Mouse (Mus musculus): Measurements from ENCODE around the gene Hist1h4j.
A peak's percentile ranks its signal among the peaks of the same experiment; 100 is the strongest.
"Not testable (repeated sequence)": the region's sequence is repeated elsewhere in the genome, so short reads cannot be mapped to it uniquely, and the experiment has no call there.

The Hist1h4j gene

DNA sequence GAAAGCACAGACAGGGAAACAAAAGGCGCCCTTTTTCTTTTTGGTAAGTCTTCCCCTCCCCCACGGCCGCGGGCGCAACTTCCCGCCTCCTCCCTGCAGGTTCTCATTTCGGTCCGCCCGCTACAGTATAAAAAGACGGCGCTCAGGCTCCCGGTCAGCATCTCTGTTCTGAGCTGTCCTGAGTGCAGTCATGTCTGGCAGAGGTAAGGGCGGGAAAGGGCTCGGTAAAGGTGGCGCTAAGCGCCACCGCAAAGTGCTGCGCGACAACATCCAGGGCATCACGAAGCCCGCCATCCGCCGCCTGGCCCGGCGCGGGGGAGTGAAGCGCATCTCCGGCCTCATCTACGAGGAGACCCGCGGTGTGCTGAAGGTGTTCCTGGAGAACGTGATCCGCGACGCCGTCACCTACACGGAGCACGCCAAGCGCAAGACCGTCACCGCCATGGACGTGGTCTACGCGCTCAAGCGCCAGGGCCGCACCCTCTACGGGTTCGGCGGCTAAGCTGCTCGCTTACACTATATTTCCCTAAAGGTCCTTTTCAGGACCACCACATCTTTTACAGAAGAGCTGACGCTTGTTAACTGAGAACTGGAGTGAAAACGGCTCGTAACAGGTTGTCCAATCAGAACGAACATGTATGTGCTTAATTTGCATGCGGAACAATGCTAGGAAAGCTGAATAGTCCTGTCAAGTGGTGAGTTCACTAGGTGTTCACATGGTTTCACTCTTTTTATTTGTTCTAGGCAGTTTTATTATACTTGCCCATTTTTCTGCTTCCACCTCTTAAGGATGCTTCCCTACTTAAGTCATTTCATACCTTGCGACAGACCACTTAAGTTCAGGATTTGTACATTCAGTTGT, at the start of gene Hist1h4j:
Hist1h4j (plus strand) TSS at position 159 of the 862 bp plus-strand sequence.
- ATAC-seq (ENCODE audit: low TSS enrichment): peak; percentile 92

DNA sequence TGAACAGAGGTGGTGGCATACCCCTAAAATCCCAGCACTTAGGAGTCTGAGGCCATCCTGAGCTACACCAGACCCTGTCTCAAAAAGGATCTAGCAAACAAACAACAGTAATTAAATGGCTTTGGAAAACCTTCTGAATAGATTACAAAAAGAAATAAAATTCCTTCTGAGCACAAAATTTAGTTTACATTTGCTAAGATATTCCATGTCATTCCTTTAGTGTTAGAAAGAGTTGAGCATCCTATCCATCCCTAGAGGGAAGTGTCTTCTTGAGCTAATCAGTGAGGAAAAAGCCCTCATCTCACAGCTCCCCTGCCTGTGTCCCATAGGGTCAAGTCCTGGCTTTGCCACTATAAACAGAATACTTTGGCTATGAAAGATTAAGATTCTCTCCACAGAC, 37.1 kb upstream of the Hist1h4j start, which contains the start of gene Olfr1359:
Olfr1359 (plus strand) TSS at position 301 of the 400 bp plus-strand sequence.
- ATAC-seq (ENCODE audit: low TSS enrichment): no peak

DNA sequence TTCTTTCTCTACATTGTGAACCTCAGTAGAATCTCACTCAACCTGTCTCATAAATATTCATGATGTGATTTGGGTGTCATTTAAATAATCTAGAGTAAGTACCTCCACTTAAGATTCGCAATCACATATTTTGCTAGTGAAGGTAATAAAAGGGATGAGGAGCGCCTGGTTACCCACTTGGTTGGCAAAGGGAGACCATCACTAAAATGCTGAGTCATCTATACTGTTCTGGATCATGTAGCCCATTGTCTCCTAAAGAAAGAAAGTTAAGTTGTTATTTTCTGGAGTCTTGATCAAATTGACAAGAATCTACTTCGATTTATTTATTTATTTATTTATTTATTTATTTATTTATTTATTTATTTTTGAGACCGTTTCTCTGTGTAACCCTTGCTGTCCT, 28.2 kb upstream of the Hist1h4j start:
- ATAC-seq (ENCODE audit: low TSS enrichment): no peak

DNA sequence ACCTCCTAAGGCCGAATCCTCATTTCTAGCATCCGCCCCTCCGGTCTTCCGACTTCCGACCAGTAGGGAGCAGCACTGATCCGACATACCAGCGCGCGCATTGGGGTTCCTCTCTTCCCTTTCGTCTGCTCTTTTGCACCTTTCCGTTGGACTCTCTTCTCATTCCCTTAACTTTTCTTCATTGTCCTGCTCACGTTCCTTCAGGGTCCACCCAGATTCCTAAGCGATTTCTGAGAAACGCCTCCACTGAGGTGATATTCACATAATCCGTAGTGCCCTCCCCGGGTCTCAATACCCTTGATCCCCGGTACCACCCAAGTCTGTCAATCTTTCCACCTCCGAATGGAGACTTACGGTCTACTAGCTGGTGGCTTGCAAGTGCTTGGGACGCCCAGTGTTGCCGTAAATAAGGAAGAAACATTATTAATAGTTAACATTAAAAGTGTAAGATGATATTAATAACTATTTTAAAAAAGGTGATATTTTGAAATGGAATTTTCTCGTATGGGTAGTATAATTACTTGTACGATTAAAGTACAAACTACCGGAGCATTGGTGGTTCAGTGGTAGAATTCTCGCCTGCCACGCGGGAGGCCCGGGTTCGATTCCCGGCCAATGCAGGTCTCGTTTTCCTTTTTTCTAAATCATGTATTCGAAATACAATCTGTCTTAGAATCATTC, 24.7 kb upstream of the Hist1h4j start:
- peak; percentile 90 for ATAC-seq (ENCODE audit: low TSS enrichment)

DNA sequence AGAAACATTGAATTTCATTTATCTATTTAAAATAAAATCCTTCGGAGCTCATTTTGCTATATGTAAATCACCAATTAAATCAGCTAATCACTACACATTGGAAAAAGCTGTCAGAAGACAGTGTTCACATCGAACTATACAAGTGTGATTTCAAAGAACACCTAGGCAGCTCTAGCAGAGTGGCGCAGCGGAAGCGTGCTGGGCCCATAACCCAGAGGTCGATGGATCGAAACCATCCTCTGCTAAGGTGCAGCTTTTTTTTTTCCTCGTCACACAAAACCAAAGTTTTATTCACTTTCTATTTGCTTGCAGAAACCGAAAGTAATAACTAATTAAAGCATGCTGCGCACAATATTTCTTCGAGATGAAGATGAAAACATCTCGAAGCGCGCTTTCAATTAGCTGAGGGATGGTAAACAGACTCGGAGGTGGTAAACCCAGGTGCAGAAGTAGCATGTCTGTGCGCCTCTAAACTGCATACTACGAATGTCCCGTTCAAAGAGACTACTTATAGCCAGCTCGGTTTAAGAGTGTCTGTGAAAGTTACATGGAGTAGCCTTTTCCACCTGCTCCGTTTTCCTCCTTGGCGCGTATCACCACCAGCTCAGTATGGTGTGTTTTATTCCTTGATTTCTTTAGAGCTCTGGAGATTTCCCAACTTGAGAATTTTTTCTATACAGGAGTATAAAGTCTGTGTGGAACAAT, 23.9 kb upstream of the Hist1h4j start:
- ATAC-seq (ENCODE audit: low TSS enrichment): peak; percentile 42

DNA sequence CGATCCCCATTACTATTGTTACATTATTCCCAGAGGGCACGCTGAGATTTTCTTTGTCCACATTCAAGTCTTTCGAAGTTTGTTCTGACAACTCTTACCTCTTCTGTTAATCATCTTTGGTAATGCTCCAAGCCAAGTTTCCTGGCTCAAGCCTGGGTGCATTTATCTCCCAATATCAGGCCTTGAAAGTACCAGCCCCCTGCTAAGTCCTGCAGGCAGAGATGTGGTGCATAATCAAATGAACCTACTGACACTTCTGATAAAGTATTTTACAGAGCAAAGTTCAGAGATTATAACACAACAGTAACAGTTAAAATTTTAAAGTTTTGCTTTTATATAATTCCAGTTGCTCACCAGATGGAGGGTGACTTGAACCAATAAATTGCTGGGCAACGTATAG, 23.2 kb upstream of the Hist1h4j start:
- ATAC-seq (ENCODE audit: low TSS enrichment): no peak

DNA sequence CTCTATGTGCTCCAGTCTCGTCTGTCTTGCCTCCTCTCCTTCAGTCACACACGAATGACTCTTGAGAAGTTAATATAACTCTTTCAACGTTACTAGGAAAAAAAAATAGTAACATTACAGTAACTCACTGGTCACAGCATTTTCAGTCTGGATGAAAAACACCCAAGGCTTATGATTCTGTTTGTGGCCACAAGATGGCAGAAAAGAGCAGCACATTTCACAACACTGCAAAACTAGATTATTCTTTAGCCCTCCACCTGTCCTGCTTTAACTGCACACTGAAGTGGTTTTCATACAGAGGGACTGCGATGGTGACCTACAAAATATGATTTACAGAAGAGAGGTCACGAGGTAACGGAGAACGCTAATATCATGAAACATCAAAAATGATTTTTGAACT, 20.1 kb upstream of the Hist1h4j start:
- peak; percentile 35 for ATAC-seq (ENCODE audit: low TSS enrichment)

DNA sequence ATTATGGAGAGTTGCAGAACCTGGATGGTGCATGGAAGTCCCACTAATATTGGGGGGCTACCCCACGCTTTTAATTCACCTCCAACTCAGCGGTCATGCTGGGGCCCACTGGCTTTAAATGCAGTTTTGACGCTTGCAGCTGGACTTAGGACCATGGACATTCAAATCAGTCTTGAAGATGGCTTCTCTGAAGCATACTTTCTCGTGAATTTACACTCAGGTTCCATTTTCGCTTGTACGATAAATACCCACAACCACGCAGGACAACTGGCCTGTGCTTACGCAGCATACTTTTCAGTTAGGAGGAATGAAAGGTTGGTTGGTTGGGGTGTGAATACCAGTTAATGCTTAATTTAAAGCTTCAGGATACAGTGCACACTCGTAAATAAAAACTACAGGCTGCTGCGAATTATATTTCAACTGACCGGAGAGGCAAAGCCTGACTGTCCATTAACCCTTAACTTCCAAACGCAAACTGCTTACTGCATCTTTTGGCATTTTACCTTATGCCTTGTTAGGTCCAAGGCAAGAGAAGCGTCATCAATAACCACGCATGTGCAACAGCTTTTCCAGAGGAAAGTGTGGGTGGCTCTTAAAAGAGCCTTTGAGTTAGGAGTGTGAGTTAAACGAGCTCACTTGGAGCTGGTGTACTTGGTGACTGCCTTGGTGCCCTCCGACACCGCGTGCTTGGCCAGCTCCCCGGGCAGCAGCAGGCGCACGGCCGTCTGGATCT, 19.6 kb upstream of the Hist1h4j start:
- peak; percentile 27; the same call in 1 of the 2 replicates for ATAC-seq (ENCODE audit: low TSS enrichment)

DNA sequence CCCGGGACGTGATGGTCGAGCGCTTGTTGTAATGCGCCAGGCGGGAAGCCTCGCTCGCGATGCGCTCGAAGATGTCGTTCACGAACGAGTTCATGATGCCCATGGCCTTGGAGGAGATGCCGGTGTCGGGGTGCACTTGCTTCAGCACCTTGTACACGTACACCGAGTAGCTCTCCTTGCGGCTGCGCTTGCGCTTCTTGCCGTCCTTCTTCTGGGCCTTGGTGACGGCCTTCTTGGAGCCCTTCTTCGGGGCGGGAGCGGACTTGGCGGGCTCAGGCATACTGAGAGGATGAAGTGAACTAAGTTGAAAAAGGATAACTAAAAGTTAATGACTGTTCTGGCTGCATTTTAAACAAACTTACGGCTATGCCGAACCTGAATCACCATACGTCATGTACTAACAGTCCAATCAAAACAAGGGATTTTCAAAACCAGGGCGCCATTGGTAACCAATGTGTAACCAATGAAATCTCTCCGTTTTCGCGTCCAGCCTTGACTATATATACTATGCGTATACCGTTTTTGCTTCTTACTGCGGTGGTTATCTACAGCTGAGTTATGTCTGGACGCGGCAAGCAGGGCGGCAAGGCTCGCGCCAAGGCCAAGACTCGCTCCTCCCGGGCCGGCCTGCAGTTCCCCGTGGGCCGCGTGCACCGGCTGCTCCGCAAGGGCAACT, 18.9 kb upstream of the Hist1h4j start, which contains the start of the genes Hist1h2bl and Hist1h2ai:
Hist1h2bl (minus strand) TSS at position 280 of the 676 bp plus-strand sequence.
Hist1h2ai (plus strand) TSS at position 559 of the 676 bp plus-strand sequence.
- ATAC-seq (ENCODE audit: low TSS enrichment): peak; percentile 96

DNA sequence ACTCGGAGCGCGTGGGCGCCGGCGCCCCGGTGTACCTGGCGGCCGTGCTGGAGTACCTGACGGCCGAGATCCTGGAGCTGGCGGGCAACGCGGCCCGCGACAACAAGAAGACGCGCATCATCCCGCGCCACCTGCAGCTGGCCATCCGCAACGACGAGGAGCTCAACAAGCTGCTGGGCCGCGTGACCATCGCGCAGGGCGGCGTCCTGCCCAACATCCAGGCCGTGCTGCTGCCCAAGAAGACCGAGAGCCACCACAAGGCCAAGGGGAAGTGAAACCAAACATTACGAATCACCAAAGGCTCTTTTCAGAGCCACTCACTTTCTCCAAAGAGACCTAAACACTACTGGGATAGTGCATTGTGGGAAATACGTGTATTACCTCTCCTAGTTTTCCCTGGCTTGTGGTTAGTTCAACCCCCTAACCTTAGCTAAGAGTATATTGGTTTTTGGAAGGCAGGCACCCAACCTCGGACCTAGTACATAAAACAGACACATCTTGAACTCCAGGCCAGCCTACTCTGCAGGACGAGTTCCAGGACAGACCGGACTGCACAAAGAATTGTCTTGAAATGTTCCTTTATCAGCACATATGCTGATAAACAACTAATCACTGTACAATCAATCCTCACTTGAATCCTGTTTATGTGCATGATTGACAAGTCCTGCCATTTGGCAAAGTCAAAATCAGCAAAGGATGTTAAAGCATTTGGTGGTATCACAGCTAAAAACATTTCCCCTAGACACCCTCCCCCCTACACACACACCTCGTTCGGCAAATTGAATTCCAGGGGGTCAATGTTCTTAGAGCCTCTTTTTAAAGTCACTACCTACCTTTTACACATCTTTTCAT, 18.1 kb upstream of the Hist1h4j start:
- ATAC-seq (ENCODE audit: low TSS enrichment): peak; percentile 35

DNA sequence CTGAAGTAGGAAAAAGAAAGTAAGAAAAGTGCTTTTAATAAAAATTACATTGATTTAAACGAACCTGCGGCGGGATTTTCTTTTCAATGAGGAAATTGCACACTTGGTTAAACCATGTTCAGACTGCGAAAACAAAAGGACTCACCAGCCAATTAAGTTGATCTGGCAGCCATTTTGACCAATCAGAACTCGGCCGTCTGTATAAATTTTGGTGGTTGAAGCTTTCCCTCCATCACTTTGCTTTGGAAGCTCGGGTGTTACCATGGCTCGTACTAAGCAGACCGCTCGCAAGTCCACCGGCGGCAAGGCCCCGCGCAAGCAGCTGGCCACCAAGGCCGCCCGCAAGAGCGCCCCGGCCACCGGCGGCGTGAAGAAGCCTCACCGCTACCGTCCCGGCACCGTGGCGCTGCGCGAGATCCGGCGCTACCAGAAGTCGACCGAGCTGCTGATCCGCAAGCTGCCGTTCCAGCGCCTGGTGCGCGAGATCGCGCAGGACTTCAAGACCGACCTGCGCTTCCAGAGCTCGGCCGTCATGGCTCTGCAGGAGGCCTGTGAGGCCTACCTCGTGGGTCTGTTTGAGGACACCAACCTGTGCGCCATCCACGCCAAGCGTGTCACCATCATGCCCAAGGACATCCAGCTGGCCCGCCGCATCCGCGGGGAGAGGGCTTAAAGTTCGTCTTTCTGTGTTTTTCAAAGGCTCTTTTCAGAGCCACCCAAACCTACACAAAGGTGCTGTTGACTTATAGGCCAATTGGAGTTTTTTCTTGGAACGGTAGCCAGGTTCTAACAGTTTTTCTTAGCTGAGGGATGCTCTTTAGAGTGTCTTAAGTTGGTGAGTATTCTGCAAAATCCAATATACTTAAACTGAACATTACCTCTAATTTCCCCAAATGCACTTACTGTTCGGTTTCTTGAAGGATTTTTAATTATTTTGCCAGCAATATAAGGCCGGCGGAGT, 17.2 kb upstream of the Hist1h4j start, which contains the start of gene Hist1h3h:
Hist1h3h (plus strand) TSS at position 263 of the 961 bp plus-strand sequence.
- ATAC-seq (ENCODE audit: low TSS enrichment): peak; percentile 66

DNA sequence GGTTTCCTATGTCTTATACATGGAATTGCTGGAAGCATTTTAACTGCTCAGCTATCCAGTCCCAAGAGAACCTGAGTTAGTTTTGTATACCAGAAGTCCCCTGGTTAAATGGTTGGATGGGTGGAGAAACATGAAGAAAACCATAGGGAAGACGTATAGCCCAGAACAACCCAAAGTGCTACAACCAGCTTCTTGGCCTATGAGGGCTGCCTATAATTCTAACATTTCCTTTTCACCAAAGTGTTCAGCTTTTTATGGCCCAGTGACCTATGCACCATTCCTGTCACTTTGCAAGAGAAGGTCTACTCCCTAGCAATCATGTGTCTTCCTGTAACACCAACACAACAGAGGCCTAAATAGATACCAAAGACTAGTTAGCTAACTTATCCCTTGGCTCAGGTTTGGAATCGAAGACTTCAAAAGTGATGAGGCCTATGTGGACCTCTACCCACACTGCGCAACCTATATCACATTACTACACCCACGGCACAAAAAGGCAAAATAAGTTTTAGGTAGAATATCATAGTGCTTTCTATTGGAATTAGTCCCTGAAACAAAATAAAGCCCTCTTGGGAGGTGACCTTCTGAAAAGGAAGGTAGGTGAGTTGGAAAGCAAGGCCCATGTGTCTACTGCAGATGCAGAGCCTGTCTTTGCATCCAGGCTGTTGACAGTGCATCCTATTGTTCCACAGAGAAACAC, 16.3 kb upstream of the Hist1h4j start:
- ATAC-seq (ENCODE audit: low TSS enrichment): no peak

DNA sequence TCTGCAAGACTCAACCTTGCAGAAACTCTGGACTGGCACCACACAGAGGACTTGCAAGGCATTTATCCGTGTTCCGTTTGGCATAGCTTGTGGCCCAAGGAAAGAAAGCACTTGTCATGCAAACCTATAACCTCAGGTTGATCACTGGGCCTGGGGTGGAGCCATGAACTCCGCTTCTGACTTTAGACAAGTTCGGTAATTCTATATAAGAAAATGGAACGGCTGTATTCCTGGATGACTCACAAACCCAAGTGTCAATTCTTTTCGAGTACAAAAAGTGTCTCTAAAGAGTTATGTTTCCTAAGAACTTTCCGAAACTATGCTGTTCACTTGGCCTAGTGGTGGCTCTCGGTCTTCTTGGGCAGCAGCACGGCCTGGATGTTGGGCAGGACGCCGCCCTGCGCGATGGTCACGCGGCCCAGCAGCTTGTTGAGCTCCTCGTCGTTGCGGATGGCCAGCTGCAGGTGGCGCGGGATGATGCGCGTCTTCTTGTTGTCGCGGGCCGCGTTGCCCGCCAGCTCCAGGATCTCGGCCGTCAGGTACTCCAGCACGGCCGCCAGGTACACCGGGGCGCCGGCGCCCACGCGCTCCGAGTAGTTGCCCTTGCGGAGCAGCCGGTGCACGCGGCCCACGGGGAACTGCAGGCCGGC, 13.6 kb upstream of the Hist1h4j start:
- ATAC-seq (ENCODE audit: low TSS enrichment): not testable (repeated sequence)

DNA sequence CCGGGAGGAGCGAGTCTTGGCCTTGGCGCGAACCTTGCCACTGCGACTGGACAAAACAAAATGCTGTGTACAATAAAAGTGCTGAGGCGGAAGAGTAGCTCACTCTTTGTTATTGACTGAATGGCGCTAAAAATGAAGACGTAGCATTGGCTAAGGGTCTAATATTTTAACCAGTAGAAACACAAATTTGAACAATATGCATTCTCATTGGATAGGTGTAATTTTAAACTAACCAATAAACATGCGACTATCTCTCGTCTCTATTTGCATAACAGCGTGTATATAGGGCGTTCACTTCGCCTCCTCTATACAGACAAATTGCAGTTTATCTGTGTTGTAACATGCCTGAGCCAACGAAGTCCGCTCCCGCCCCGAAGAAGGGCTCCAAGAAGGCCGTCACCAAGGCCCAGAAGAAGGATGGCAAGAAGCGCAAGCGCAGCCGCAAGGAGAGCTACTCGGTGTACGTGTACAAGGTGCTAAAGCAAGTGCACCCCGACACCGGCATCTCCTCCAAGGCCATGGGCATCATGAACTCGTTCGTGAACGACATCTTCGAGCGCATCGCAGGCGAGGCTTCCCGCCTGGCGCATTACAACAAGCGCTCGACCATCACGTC, 13.0 kb upstream of the Hist1h4j start, which contains the start of gene Hist1h2bm:
Hist1h2bm (plus strand) TSS at position 288 of the 616 bp plus-strand sequence.
- ATAC-seq (ENCODE audit: low TSS enrichment): peak; percentile 100

DNA sequence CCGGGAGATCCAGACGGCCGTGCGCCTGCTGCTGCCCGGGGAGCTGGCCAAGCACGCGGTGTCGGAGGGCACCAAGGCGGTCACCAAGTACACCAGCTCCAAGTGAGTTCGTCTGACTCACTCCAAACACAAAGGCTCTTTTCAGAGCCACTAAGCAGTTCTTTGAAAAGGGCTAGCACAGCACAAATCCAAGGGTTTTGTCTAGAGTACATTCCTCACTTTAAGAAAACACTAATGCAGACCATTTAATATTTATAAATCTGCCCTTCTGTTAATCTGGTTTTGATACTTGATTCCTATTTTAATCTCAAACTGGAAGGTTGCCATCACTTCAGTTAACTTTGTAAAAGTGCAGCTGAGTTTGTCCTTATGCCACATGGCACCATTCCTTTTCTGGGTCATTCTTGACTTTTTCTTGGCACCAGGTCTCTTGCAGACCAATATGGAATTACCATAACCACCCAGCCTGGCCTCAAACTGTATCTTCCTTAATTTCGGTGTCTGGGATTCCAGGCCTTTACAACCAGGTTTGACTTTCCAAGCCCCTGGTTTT, 12.4 kb upstream of the Hist1h4j start:
- no peak for ATAC-seq (ENCODE audit: low TSS enrichment)

All from frontal cortex, adult (tissue).